Mouse (Mus musculus): ENCODE measurements at regions not wholly inside any gene's neighbourhood (a gene's known extent, or its start where the extent isn't known, plus 50 kb on each side); places are given as distances from the start of the nearest gene placed in this dataset.

DNA sequence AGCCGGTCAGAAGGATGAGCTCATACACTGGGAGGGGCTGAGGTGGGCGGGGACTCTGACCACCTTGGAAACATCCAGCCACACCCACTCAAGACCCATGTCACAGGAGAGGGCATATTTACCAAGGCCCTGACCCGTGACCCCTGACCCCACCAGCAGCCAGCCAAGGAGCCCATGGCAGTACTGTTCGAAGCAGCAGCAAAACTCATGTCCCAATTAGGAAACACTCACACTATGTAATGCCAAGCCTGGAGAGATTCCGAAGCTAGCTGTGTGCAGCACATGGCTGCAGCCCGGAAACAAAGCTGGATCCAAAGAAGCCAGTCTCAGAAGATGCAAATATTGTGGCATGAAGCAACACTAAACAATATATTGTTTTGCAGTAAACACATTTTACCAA, 256.8 kb downstream of the Mroh4 start:
- ATAC-seq (replicated peaks; ENCODE audit: poor library complexity, severe bottlenecking) = no peak

DNA sequence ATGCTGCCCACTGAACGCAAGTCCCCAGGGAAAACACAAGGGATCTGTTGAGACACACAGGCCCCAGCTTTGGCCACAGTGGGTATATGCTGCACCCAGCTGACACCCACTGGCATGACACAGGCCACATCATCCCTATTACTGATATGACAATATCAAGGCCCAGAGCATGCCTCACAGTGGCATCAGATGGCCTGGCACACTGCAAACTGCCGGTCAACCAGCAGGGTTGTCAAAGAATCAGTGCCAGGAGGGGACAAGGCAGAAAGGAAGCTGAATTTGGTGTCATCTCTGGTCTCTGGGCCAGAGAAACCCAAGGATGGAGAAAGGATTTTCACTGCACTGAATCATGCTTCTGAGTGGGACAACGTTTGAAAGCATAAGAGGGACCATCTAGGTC, 266.7 kb downstream of the Mroh4 start:
- ATAC-seq (replicated peaks; ENCODE audit: poor library complexity, severe bottlenecking) = no peak

DNA sequence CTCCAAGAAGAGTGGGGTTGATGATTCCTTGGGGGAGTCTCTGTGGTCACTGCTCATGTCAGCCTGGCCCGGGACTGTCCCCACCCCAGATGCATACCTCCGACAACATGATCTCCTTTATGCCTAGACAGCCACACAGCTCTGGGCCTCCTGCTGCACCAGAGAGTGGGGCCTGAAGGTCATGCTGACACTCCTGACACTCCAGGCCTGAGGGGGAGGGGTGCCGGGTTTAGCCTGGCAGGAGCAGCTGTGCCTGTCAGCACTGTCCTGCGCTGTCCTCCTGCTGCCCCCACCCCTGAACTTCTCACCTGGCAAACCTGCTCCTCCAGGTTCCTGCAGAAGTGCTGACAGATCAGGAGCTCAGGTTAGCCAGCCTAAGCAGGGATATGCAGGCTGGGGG, 288.2 kb downstream of the Mroh4 start:
- no peak for ATAC-seq (replicated peaks; ENCODE audit: poor library complexity, severe bottlenecking)

DNA sequence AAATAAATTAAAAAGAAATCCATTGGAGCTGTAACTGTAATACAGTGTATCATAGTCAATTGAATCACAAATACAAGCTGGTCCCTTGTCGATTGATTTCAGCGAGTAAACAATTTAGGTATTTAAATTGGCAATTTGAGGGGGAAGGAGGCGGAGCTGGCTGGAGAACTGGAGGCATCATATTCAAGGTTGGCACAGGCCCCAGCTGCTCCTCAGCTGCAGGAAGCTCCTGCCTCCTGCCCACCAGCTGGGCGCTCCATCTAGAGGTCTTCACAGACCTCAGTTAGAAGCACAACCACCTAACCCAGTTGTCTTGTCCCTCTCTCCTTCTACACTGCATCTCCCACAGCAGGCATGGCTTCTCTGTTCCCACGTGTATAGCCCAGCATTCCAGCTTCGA, 292.6 kb downstream of the Mroh4 start:
- ATAC-seq (replicated peaks; ENCODE audit: poor library complexity, severe bottlenecking) = no peak

DNA sequence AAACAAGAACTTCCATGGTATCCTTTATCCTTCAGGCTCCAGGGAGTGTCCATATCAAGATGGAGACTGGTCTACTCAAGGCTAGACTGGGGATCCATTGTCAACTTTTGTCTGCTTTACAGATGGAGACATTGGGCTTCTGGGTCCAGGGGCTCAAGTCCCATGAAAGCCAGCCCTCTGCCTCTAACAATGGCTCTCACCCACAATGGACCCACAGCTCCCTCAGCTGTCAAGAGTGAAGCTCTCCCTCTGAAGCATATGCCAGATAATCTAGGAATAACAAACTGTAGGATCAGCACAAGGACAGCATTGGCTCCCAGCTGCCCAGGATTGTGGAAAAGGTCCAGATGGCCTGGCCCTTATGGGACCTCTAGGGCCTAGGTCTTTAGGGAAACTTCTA, 302.3 kb downstream of the Mroh4 start:
- ATAC-seq (replicated peaks; ENCODE audit: poor library complexity, severe bottlenecking) = no peak

DNA sequence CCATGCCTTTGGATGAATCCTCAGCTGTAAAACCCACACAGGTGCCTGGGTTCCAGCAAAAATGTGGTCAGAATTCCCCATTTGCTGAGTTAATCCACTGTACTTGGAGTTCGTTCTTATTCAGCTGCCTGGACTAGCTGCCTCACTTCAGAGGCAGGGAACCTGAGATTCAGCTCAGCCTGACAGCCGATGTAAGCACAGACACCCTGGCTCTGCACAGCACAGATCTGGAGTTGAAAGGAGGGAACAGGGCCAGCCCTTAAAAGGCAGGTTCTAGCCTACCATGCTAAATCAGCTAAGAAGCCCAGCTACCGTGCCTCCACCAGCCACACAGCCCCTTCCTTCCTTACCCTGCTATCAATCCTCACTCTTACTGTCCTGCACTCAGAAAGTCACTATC, 306.0 kb downstream of the Mroh4 start:
- ATAC-seq (replicated peaks; ENCODE audit: poor library complexity, severe bottlenecking) = no peak

DNA sequence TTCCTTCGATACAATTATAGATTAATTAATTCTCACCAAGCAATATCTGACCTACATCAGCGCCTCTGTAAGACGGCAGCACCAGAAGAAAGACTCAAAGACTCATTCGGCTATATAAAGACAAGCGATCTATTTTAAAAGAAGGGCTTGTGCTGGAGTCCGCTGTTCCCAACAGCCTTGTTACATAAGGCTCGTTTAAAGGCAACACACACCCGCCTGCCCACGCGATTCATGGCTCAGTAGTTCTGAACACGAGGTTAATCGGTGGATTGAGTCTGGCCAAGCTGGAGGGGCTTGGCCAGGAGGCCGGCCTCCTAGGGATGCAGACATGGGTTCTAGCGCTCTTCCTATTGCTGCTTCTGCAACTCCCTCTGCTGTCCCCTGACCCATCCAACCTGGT, 306.9 kb downstream of the Mroh4 start:
- ATAC-seq (replicated peaks; ENCODE audit: poor library complexity, severe bottlenecking) = no peak

DNA sequence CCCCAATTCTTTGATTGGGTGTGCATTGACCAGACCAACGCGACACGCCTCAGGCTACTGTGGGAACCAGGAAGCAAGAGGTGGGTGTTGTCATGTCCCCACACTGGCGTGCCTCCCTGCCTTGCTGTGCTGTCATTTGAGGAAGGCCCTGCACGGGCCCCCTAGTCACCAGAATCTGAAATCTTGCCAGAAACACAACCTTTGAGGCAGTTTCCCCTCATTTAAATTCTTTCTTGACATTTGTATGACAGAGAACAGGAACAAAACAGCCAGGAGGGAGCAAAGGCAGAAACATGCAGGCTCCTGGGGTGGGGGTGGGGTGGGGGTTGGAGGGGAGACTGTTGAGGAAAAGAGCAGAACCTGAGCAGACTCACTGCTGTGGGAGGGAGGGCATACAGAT, 309.5 kb downstream of the Mroh4 start:
- ATAC-seq (replicated peaks; ENCODE audit: poor library complexity, severe bottlenecking) = no peak

DNA sequence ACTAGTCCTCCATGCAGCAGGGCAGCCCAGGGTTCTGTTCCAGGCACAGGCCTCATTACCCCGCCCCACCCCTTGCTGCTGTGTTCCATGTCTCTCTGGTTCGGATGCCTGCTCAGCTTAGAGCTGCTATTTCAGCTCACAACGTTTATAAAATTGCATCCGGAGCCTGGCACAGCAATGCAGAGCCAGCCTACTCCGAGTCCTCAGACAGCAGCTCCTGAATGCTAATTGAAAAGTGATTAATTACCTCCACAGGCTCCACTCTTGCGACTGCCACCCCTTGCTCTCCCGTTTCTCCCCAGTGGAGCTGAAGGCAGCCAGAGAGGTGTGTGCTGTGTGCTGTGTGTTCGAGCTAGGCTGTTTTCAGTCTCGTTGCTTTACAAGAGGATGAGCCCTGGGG, 310.6 kb downstream of the Mroh4 start:
- ATAC-seq (replicated peaks; ENCODE audit: poor library complexity, severe bottlenecking) = no peak

DNA sequence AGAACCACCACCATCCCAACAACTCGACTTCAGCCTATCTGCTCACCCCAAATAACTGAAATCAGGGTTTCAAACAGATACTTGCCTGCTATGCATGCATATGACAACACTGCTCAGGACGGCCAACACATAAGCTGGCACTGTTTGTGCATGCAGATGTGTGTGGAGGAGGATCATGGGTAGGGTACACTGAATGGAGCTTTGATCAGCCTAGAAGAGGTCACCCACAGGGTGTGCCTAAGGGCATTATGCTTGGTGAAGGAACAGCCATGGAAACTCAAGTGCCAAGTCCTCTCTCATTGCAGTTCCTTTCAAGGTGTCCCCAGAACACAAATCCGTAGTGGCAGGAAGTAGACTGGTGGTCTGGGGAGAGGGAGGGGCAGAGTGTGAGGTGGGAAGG, 316.7 kb downstream of the Mroh4 start:
- ATAC-seq (replicated peaks; ENCODE audit: poor library complexity, severe bottlenecking) = no peak

DNA sequence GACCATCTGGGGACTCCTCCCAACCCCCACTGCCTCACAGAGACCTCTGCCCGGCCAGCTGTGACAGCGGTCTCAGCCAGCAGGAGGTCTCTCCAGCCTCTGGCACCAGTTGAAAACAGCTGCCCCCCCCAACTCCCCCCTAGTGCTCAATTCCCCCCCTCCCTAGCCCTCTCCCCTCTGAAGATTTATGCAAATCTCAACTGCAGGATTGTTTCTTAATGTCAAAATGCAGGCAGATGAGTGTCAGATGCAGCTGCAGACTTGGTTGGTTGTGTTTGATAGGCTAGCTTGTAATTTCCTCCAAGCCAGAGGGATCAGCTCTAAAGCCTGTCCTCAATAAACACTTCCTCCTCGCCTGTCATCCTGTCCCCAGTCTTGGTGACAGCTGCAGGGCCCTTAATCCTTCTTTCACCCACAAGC, 317.7 kb downstream of the Mroh4 start:
- no peak for ATAC-seq (replicated peaks; ENCODE audit: poor library complexity, severe bottlenecking)

DNA sequence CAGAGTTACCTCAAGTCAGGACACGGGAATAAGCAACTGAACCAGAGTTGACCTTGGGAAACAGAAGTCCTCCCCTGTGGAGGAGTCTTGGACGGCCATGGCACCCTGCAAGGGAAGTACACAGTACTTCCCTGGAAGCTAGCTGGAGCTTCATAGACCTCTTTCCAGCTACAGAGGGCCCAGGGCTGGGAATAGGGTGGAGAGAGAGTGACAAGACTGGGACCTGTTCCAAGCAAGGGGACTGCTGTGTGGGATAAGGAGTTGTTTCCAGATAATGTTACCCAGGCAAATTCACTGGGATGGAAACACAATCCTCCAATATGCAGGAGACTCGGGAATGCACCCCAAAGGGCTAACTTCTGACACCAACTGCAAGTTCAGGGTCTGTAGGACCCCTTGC, 325.1 kb downstream of the Mroh4 start:
- no peak for ATAC-seq (replicated peaks; ENCODE audit: poor library complexity, severe bottlenecking)

DNA sequence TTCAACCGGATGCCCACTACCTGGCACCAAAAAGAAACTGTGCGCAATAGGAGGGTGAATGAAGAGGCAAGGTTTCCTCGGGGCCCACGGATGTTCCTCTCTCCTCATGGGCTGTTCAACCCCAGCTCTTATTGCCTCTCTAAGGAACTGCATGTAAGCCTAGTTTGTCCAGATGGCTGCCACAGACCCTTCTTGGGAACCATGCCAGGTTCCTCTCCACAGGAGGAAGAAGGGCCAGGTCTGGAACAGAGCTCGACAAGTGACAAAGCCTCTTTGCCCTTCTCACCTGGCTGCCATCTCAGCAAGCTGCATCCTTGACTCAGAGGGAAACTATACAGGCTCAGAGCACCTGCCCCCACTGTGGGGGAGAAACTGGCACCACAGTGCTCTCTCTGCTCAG, 329.6 kb downstream of the Mroh4 start:
- no peak for ATAC-seq (replicated peaks; ENCODE audit: poor library complexity, severe bottlenecking)

DNA sequence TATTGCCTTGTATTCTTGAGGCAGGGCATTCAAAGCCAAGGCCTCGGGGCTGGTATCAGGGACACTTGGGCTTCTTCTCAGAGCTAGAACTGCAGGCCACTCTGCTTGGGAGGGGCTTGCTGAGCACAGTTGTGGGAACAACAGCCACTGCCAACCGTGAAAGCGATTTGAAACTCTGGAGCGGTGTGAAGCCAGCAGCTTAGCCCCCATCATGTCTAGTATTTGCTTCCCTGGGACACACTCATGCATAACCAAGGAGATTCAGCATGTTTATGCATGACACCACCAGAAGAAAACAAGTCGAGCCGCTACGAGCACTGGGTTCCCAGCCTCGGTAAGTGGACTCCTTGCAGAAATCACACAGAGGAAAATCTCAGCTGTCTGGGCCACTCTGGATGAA, 339.9 kb downstream of the Mroh4 start:
- no peak for ATAC-seq (replicated peaks; ENCODE audit: poor library complexity, severe bottlenecking)

DNA sequence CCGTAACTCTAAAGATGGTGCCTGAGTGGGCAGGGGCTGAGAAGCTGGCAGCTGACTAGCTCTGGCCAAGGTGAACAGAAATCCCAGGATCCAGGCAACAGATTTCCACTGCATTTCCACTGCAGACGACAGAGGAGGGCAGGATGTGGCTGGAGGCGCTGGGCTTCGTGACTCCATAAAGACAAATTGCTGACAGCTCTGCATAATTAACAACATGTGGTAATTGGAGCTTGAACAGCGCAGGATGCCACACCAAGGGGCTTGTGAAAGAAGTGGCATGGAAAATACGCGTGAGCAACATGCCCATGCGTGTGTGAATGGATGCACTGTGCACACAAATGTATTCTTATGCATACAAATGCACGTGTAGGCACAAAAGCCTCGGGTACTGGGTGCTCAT, 341.5 kb downstream of the Mroh4 start:
- no peak for ATAC-seq (replicated peaks; ENCODE audit: poor library complexity, severe bottlenecking)

DNA sequence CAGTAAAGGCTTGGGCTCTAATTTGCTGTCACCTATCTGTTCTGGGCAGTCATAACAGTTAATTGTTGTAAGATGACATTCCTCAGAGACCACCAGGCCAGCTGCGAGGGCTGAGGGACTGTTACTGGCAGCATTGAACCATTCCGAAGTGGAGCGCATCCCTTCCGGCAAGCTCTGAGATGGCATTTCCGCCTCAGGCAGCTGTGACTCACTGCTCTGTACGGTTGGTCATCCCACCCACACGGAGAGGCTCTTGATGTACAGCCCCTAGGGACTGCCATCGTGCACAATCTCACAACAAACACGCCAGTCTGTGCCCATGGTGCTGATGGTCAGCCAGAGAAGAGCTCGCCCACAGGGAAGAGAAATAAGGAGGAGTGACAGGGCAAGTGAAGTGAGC, 342.0 kb downstream of the Mroh4 start:
- ATAC-seq (replicated peaks; ENCODE audit: poor library complexity, severe bottlenecking) = no peak

DNA sequence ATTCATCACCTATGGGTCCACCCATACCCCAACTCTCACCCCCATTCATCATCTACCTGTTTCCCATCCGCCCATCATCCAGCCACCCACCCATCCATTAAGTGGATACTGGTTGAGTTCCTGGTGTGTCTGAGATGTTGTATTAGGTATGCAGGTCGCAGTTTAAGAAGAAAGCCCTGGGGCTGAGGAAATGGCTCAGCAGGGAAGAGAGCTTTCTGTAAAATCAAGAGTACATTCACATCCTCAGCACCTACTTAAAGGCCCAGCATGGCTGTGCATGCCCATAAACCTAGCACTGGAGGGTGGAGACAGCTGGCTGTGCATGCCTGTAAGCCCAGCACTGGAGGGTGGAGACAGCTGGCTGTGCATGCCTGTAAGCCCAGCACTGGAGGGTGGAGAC, 348.7 kb downstream of the Mroh4 start:
- ATAC-seq (replicated peaks; ENCODE audit: poor library complexity, severe bottlenecking) = no peak

DNA sequence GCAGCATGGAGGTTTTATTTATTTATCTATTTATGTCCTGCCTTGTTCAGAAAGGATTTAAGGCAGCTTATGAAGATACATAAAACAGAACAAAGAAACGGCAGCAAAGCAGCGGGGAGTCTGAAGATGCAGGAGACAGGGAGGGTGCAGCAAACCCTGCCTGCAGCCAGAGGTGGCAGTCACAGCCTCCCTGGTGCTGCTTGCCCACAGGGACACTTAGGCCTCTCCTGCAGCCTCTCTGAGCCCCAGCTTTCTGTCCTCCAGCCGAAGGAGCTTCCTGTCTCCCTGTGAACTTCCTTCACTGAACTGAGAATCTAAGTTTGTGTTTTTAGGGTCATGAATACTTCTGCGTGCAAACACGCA, 353.0 kb downstream of the Mroh4 start:
- ATAC-seq (replicated peaks; ENCODE audit: poor library complexity, severe bottlenecking) = no peak

DNA sequence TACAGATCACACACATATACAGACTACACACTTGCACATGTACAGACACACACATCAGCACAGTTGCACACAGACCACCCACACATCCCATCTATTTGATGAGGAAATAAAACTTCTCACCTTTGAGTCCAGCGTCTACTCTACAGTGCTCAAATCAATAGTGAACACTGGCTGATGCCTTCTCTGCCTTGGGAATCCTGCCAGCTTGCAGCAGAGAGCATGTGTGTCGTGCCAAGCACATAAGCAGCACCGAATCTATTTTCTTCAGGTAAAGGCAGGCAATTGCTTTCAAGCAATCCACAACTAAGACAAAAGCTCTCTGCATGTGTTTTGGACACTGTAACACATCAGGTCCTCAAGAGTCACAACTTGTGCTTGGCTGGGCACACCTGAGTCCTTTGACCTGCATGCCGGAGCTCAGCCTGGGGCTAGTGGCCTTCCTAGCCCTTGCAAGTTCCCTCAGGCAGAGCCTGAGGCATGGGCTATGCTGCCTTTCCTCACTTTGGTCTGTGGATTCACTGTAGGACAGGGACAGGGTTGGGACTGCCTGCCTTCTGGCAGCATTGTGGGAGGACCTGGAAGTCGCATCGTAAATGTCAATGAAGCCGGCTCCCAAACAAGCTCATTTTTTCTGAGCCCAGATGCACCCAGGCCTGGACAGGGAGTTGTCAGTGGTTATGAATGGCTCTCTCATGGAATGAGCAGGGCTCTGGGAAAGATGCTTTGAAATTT, 353.5 kb downstream of the Mroh4 start:
- no peak for ATAC-seq (replicated peaks; ENCODE audit: poor library complexity, severe bottlenecking)

DNA sequence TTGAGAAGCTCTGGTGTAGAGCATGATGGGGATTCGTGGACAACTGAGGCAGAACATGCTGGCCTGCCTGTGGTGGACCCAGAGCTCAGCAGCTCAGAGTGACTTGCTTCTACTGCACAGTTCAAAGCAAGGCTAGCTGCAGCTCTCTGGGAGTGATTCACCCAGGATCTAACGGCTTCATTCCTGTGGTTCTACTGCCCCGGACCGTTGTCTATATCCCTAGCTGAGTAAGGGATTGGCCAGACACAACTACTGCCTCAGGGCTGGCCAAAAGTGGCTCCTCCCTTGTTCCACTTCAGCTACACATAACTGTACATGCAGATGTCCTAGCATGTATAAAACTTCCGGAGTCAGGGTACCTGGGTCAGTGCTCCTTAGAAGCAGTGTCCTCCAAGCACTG, 361.7 kb downstream of the Mroh4 start:
- no peak for ATAC-seq (replicated peaks; ENCODE audit: poor library complexity, severe bottlenecking)

DNA sequence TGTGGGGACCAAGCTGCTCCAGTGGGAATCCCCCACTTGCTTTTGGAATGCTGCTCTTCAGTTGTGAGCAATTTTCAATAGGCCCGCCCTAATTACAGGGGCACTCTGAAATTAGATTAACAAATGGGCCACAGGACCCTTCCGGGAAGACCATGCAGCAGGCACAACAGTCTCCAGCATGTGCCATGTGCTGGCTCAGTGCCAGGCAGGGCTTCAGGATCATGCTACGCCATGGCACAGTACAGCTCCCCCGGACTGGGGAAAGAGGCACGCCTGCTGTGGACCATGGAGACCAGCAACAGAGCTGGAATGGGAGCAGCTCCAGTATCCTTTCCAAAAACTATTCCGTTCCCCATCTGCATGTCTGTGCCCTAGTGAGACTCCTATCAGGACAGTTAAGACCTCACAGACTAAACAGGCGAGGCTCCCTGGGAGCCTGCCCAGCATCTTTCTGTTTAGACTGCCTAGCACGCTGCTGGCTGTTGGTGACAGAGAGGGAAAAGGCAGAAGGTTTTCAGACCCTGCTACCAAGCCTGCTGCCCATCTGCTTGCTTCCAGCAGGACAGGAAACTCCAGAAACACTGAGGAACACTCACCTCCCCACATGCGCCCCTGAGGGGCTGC, 373.5 kb downstream of the Mroh4 start:
- no peak for ATAC-seq (replicated peaks; ENCODE audit: poor library complexity, severe bottlenecking)

DNA sequence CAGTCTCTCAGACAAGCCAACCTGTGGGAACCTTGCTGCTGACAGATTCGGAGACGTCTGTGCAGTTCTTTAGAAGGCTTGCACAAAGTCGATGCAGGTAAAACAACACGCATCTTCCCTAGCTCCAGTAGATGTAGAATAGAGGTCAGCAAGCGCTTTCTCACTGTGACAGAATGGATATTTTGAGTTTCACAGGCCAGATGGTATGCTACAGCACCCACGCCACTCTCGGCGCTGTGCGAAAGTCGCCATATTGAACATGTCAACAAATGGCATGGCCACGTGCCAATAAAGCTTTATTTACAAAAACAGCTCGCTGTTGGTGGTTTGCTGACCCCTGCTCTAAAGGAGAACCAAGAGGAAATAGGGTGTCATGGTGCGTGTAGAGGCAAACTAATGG, 377.5 kb downstream of the Mroh4 start:
- ATAC-seq (replicated peaks; ENCODE audit: poor library complexity, severe bottlenecking) = no peak

All from granulocyte monocyte progenitor cell, adult 5-6 weeks (primary cell).